Mouse (Mus musculus) adrenal gland, postnatal 36 days (tissue): ENCODE results near the gene Mtx2. TPM values are rescaled to one million over a fixed set of nuclear protein-coding genes. Genes with fewer than 3 reads are reported as not detected.

Experiments
- DNase-seq, 2 experiments: peaks; one replicate each; pipeline ENCODE4 v3.0.0; 2021; ENCODE audit warnings: mixed read lengths in 1 of 2
- total RNA-seq, 2 experiments: library from RNA; stranded (reverse); gene quantifications; 2 replicates each; pipeline ENCODE4 v1.2.3; 2021

Gene Mtx2
- total RNA-seq, 2 experiments from 2014 or later: 64.7 to 98.5 TPM

- DNase-seq: peak; percentile 21 to 32
Observed at GRCm38 (mm10) chr2:74917880-74918537, 92.4 kb downstream of the Mtx2 start.

- DNase-seq: no peak
Observed at GRCm38 (mm10) chr2:74925968-74926814, 100.6 kb downstream of the Mtx2 start.

Other genes starting within 250 kb of the Mtx2 start
- gene Lnpk, start 246.4 kb upstream of the Mtx2 start, total RNA-seq: 10 to 100 TPM; 15.8 to 16.2 TPM
- not detected for gene Evx2, start 166.2 kb upstream of the Mtx2 start, total RNA-seq
- not detected for gene Hoxd13, start 157.5 kb upstream of the Mtx2 start, total RNA-seq
- not detected for gene Hoxd12, start 150.8 kb upstream of the Mtx2 start, total RNA-seq
- gene Hoxd11, start 146.2 kb upstream of the Mtx2 start, total RNA-seq: not detected
- not detected for gene Hoxd10, start 133.9 kb upstream of the Mtx2 start, total RNA-seq
- gene Hoxd9, start 128.1 kb upstream of the Mtx2 start, total RNA-seq: 1 to 10 TPM; 3.8 to 4.1 TPM
- 10 to 100 TPM; 23.9 to 35.9 TPM for gene Hoxd8, start 121.2 kb upstream of the Mtx2 start, total RNA-seq
- gene Hoxd3, start 113.9 kb upstream of the Mtx2 start, total RNA-seq: under 1 TPM; 0.17 to 0.36 TPM
- 10 to 100 TPM; 13.6 to 15.5 TPM for gene Hoxd4, start 113.9 kb upstream of the Mtx2 start, total RNA-seq
- gene Gm28230, start 99.1 kb upstream of the Mtx2 start, total RNA-seq: 1 to 10 TPM; 1.6 to 2.0 TPM
- gene Hoxd1, start 62.8 kb upstream of the Mtx2 start, total RNA-seq: not detected